Mouse (Mus musculus) kidney, embryonic 14.5 days (tissue): ENCODE results near the gene Ankrd44. TPM values are rescaled to one million over a fixed set of nuclear protein-coding genes. Genes with fewer than 3 reads are reported as not detected.

ENCODE experiments used
- ATAC-seq: fragments of 200-750 bp; cut with Nextera tagmentation; 2 replicates; pipeline ENCODE4 v1.8.0; 2017; ENCODE audit warnings: moderate number of reproducible peaks, mild to moderate bottlenecking, moderate TSS enrichment, moderate library complexity; ENCODE audit not compliant: low FRiP score, low TSS enrichment
- H3K27ac ChIP-seq: fragments of 300-500 bp; sonication (generic); 2 replicates; pipeline ENCODE4 v1.5.1; 2014; ENCODE audit warnings: low read depth, mild to moderate bottlenecking, low read length, moderate library complexity, mixed read lengths
- H3K27me3 ChIP-seq: fragments of 300-500 bp; sonication (generic); 2 replicates; pipeline ENCODE4 v1.6.1; 2014; ENCODE audit warnings: mild to moderate bottlenecking, low read length; ENCODE audit not compliant: control insufficient read depth, insufficient read depth
- H3K36me3 ChIP-seq: fragments of 300-500 bp; sonication (generic); 2 replicates; pipeline ENCODE4 v1.6.1; 2014; ENCODE audit warnings: low read length, mixed read lengths; ENCODE audit not compliant: control insufficient read depth, insufficient read depth
- H3K4me1 ChIP-seq: fragments of 300-500 bp; sonication (generic); 2 replicates; pipeline ENCODE4 v1.6.1; 2014; ENCODE audit warnings: low read length, mixed read lengths; ENCODE audit not compliant: control insufficient read depth, insufficient read depth
- H3K4me2 ChIP-seq: fragments of 300-500 bp; sonication (generic); replicated peaks from 2 replicates; pipeline ENCODE4 v1.6.1; 2014; ENCODE audit warnings: low read depth, mild to moderate bottlenecking, low read length
- H3K4me3 ChIP-seq: fragments of 300-500 bp; sonication (generic); 2 replicates; pipeline ENCODE4 v1.5.1; 2014; ENCODE audit warnings: mild to moderate bottlenecking, low read length
- H3K9ac ChIP-seq: fragments of 300-500 bp; sonication (generic); 2 replicates; pipeline ENCODE4 v1.6.1; 2014; ENCODE audit warnings: low read depth, mild to moderate bottlenecking, low read length, moderate library complexity
- H3K9me3 ChIP-seq: fragments of 300-500 bp; sonication (generic); 2 replicates; pipeline ENCODE4 v1.6.1; 2016; ENCODE audit warnings: low read length; ENCODE audit not compliant: control insufficient read depth
- WGBS: fragments of 180-500 bp; shearing (Covaris S2); extraction: QIAGEN DNeasy Blood & Tissue Kit; methylation state at CpG from one replicate; pipeline ENCODE4 v1.1.7; 2014; 5-methylcytosine and 5-hydroxymethylcytosine counted together
- polyA plus RNA-seq: library from polyadenylated mRNA; unstranded; fragments of >200 nt; fragmentation: Nextera tagmentation; extraction: Ambion mirVana; gene quantifications from 2 replicates; pipeline ENCODE4 v1.2.1, GENCODE M21; 2014

The Ankrd44 gene
- polyA plus RNA-seq, 1 experiment from 2014 or later = 9.0 TPM

GRCm38 (mm10) chr1:54851610-54852009 is 74.6 kb downstream of the Ankrd44 start:
- H3K4me3 ChIP-seq = no peak overlapping the region
- H3K9me3 ChIP-seq = no peaks in the 10 kb centered on the region
- no peaks in the 10 kb centered on the region for H3K36me3 ChIP-seq
- WGBS = 16% methylated on average over 9 of the region's 9 CpGs
- H3K4me1 ChIP-seq = peaks cover 7% of the 10 kb centered on the region
- H3K4me2 ChIP-seq = no peak overlapping the region
- no peaks in the 10 kb centered on the region for H3K27me3 ChIP-seq
- no peak overlapping the region for H3K9ac ChIP-seq
- H3K27ac ChIP-seq = no peak overlapping the region
- ATAC-seq = peak; percentile 64; the same call in 1 of the 2 replicates

DNA sequence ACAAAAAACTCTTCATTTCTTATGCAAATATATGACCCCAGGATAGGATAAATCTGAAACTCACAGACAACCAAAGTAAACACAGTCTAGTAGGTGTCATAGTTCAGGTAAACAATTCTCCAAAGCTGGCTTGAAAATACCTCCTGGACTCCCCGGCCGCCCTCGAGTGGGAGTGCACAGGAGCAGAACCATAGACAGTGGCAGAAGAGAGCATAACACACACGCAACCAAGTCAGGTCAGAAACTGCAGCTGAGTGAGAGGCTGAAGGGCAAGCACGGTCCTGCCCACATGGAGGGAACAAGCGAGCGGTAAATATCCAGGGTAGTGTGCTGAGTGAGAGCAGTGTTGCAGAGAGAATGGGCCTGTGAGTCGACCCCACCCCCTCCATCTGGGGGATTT is 76.1 kb downstream of the Ankrd44 start:
- peaks cover 7% of the 10 kb centered on the region for H3K4me1 ChIP-seq

DNA sequence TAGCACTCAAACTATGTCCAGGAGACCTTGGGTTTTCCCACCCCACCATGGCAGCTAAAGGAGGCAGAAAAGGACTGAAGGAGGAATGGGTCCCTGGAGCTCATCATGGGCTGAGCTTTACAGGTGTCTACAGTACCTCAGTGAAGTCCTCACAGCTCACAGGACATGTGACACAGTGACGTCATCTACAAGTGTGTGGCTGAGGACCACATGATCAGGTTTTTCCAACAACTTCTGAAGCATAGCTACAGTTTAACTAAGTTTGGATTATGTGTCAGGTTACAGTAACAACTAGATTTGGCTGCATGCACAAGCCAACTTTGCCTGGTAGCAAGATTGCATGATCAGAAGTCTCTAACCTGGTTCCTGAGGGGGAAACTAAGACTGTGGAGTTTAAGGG is 78.9 kb downstream of the Ankrd44 start:
- 89% methylated on average over 1 of the region's 1 CpGs for WGBS
- Histone ChIP-seq H3K27me3 (no peaks in the 10 kb centered on the region), H3K27ac (no peak overlapping the region), H3K9ac (no peak overlapping the region), H3K4me1 (peaks cover 7% of the 10 kb centered on the region), H3K9me3 (no peaks in the 10 kb centered on the region), H3K4me3 (no peak overlapping the region), H3K4me2 (no peak overlapping the region), H3K36me3 (no peaks in the 10 kb centered on the region)
- ATAC-seq = no peak

More for the DNA sequence above, 76.1 kb downstream of the Ankrd44 start:
- Histone ChIP-seq H3K36me3 (no peaks in the 10 kb centered on the region), H3K27me3 (no peaks in the 10 kb centered on the region), H3K9ac (no peak overlapping the region), H3K27ac (no peak overlapping the region), H3K9me3 (no peaks in the 10 kb centered on the region), H3K4me3 (no peak overlapping the region), H3K4me2 (no peak overlapping the region)
- 30% methylated on average over 8 of the region's 8 CpGs for WGBS
- peak; percentile 36; the same call in 1 of the 2 replicates for ATAC-seq

- WGBS = 73% methylated on average over 5 of the region's 5 CpGs
- no peaks in the 10 kb centered on the region for H3K9me3 ChIP-seq
- no peak for ATAC-seq
- no peaks in the 10 kb centered on the region for H3K36me3 ChIP-seq
- no peak overlapping the region for H3K9ac ChIP-seq
- no peak overlapping the region for H3K27ac ChIP-seq
- H3K4me3 ChIP-seq = no peak overlapping the region
- H3K27me3 ChIP-seq = no peaks in the 10 kb centered on the region
- peaks cover 4% of the 10 kb centered on the region for H3K4me1 ChIP-seq
- H3K4me2 ChIP-seq = no peak overlapping the region
Measured at GRCm38 (mm10) chr1:54846346-54847000, 79.7 kb downstream of the Ankrd44 start.

DNA sequence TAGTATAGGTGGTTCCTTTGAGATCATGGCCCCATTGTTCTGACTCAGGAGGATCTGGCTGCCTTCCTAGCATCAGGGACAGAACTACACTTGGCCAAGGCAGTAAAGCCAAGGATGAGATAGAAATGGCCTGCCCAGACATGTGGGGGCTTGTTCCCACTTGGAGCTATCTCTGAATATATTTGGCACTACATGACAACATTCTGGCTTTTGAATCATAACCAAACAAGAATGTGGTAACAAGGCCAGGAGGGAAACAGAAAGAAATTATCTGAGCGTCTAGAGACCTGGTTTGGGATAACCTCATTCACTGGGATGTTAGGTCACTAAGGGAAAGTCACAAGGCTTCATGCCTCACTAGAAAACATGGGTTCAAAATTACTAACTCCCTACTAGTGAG is 81.8 kb downstream of the Ankrd44 start:
- H3K4me2 ChIP-seq = no peak overlapping the region
- no peak for ATAC-seq
- WGBS = 90% methylated on average over 1 of the region's 1 CpGs
- H3K27ac ChIP-seq = no peak overlapping the region
- no peaks in the 10 kb centered on the region for H3K36me3 ChIP-seq
- no peak overlapping the region for H3K4me3 ChIP-seq
- H3K4me1 ChIP-seq = no peaks in the 10 kb centered on the region
- H3K27me3 ChIP-seq = no peaks in the 10 kb centered on the region
- H3K9me3 ChIP-seq = no peaks in the 10 kb centered on the region
- H3K9ac ChIP-seq = no peak overlapping the region

DNA sequence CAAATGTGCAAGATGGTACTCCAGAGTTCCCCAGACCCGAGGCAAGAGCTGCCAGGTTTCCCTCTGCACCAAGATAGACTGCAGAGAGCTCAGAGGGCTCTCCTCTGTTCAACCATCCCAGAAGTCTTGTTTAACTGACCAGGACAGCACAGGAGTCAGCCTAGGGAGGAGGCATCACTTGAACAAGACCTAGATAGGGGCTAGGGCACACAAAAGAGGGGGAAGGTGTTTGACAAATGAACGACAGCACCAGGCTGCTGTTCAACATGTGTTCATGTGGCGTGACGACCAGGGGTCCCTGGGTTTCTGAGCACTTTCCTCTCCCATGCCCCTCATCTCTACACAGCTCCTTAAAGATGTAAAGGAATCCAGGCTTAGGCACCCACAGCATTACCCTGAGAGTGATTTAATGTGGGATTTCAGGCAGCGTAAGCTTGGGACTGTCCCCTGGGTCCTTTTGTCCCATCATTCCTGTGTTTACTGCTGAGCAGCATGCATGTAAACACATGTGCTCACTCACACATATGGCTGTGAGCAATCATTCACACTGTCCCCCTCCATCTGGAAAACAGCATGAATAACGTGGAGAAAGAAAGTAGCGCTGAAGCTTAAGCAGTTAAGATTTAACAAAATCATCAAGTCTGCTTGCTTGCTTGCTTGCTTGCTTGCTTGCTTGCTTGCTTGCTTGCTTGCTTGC is 83.3 kb downstream of the Ankrd44 start:
- H3K4me1 ChIP-seq = no peaks in the 10 kb centered on the region
- no peak overlapping the region for H3K9ac ChIP-seq
- H3K9me3 ChIP-seq = no peaks in the 10 kb centered on the region
- H3K27ac ChIP-seq = no peak overlapping the region
- H3K27me3 ChIP-seq = no peaks in the 10 kb centered on the region
- H3K4me2 ChIP-seq = no peak overlapping the region
- 0 out of 2 replicates have a peak, but pooled peaks have one; percentile 57 for ATAC-seq
- H3K36me3 ChIP-seq = no peaks in the 10 kb centered on the region
- no peak overlapping the region for H3K4me3 ChIP-seq
- WGBS = 45% methylated on average over 7 of the region's 7 CpGs

- H3K4me1 ChIP-seq = no peaks in the 10 kb centered on the region
- no peaks in the 10 kb centered on the region for H3K27me3 ChIP-seq
- H3K9ac ChIP-seq = no peak overlapping the region
- WGBS = 49% methylated on average over 5 of the region's 5 CpGs
- no peak overlapping the region for H3K4me2 ChIP-seq
- H3K9me3 ChIP-seq = no peaks in the 10 kb centered on the region
- no peaks in the 10 kb centered on the region for H3K36me3 ChIP-seq
- H3K27ac ChIP-seq = no peak overlapping the region
- H3K4me3 ChIP-seq = no peak overlapping the region
- no peak for ATAC-seq
Measured at GRCm38 (mm10) chr1:54841788-54842187, 84.4 kb downstream of the Ankrd44 start.

GRCm38 (mm10) chr1:54840040-54840439 is 86.1 kb downstream of the Ankrd44 start:
- H3K4me3 ChIP-seq = no peak overlapping the region
- 69% methylated on average over 2 of the region's 2 CpGs for WGBS
- H3K36me3 ChIP-seq = no peaks in the 10 kb centered on the region
- no peak overlapping the region for H3K9ac ChIP-seq
- no peaks in the 10 kb centered on the region for H3K27me3 ChIP-seq
- no peaks in the 10 kb centered on the region for H3K9me3 ChIP-seq
- no peak for ATAC-seq
- no peaks in the 10 kb centered on the region for H3K4me1 ChIP-seq
- H3K4me2 ChIP-seq = no peak overlapping the region
- H3K27ac ChIP-seq = no peak overlapping the region

GRCm38 (mm10) chr1:54838486-54838805 is 87.7 kb downstream of the Ankrd44 start:
- H3K27ac ChIP-seq = no peak overlapping the region
- H3K4me1 ChIP-seq = no peaks in the 10 kb centered on the region
- H3K4me3 ChIP-seq = no peak overlapping the region
- no peak for ATAC-seq
- H3K9me3 ChIP-seq = no peaks in the 10 kb centered on the region
- H3K4me2 ChIP-seq = no peak overlapping the region
- H3K9ac ChIP-seq = no peak overlapping the region
- H3K27me3 ChIP-seq = no peaks in the 10 kb centered on the region
- WGBS = 73% methylated on average over 6 of the region's 6 CpGs
- no peaks in the 10 kb centered on the region for H3K36me3 ChIP-seq
